Mouse (Mus musculus) lung, postnatal 0 days (tissue): ENCODE measurements around the gene 2300002M23Rik. TPM values are rescaled to one million over a fixed set of nuclear protein-coding genes. Genes with fewer than 3 reads are reported as not detected.
A peak's percentile ranks its signal among the peaks of the same experiment; 100 is the strongest.

ENCODE experiments used
- ATAC-seq: fragments of 200-750 bp; cut with Nextera tagmentation; 2 replicates; pipeline ENCODE4 v1.8.0; 2017; ENCODE audit warnings: moderate library complexity
- DNase-seq: peaks from one replicate; pipeline ENCODE4 v3.0.0-alpha.2; 2016; ENCODE audit warnings: low spot score
- H3K27ac ChIP-seq: fragments of 300-500 bp; sonication (generic); 2 replicates; pipeline ENCODE4 v1.5.1; 2014; ENCODE audit warnings: antibody characterized with exemption, mild to moderate bottlenecking, low read length, mixed read lengths
- H3K27me3 ChIP-seq: fragments of 300-500 bp; sonication (generic); replicated peaks from 2 replicates; pipeline ENCODE4 v1.6.1; 2014; ENCODE audit warnings: low read length, mixed read lengths; ENCODE audit not compliant: insufficient read depth
- H3K36me3 ChIP-seq: fragments of 300-500 bp; sonication (generic); 2 replicates; pipeline ENCODE4 v1.6.1; 2014; ENCODE audit warnings: low read length, mixed read lengths; ENCODE audit not compliant: insufficient read depth
- H3K4me1 ChIP-seq: fragments of 300-500 bp; sonication (generic); 2 replicates; pipeline ENCODE4 v1.6.1; 2014; ENCODE audit warnings: antibody characterized with exemption, low read depth, low read length, mixed read lengths; ENCODE audit not compliant: insufficient read depth
- H3K4me2 ChIP-seq: fragments of 300-500 bp; sonication (generic); replicated peaks from 2 replicates; pipeline ENCODE4 v1.6.1; 2014; ENCODE audit warnings: low read depth, mild to moderate bottlenecking, low read length, moderate library complexity, mixed read lengths
- H3K4me3 ChIP-seq: fragments of 300-500 bp; sonication (generic); 2 replicates; pipeline ENCODE4 v1.5.1; 2014; ENCODE audit warnings: low read depth, low read length
- H3K9ac ChIP-seq: fragments of 300-500 bp; sonication (generic); replicated peaks from 2 replicates; pipeline ENCODE4 v1.6.1; 2014; ENCODE audit warnings: low read depth, mild to moderate bottlenecking
- H3K9me3 ChIP-seq: fragments of 300-500 bp; sonication (generic); 2 replicates; pipeline ENCODE4 v1.6.1; 2016; ENCODE audit warnings: low read length, mixed read lengths
- CTCF ChIP-seq: IDR thresholded peaks from 2 replicates; pipeline ENCODE4 v1.5.1; 2016; ENCODE audit warnings: antibody characterized with exemption, mild to moderate bottlenecking
- EP300 ChIP-seq: IDR thresholded peaks from 2 replicates; pipeline ENCODE4 v1.6.1; 2016; ENCODE audit warnings: antibody characterized with exemption, mild to moderate bottlenecking, control low read depth
- WGBS: fragments of 180-500 bp; shearing (Covaris S2); extraction: QIAGEN DNeasy Blood & Tissue Kit; methylation state at CpG from one replicate; pipeline ENCODE4 v1.1.7; 2014; 5-methylcytosine and 5-hydroxymethylcytosine counted together
- polyA plus RNA-seq: library from polyadenylated mRNA; unstranded; fragments of >200 nt; fragmentation: Nextera tagmentation; extraction: Ambion mirVana; gene quantifications from 2 replicates; pipeline ENCODE4 v1.2.1, GENCODE M21; 2015

Gene 2300002M23Rik
- polyA plus RNA-seq, 1 experiment from 2014 or later: not detected

DNA sequence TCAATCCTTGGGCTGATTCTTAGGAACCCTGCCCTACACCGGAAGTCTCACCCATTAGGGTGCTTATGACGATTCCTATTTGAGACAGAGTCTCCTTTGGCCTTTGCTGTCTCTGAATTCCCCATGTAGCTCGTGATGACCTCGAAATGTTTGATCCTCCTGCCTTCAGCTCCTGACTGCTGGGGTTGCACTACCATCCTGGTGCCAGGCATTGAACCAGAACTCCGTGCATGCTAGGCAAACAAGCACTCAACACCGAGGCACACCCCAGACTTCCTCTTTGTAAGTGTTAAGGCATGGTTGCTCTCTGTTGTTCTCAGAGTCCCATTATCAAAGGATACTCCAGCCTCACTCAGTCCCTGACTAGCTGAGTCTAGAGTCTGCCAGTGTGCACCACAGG is 23.2 kb upstream of the 2300002M23Rik start:
- H3K27me3 ChIP-seq: no peaks in the 10 kb centered on the region
- DNase-seq (no peak), ATAC-seq (no peak)
- peaks cover 9% of the 10 kb centered on the region for H3K4me1 ChIP-seq
- H3K36me3 ChIP-seq: no peaks in the 10 kb centered on the region
- no peaks in the 10 kb centered on the region for H3K9me3 ChIP-seq
- no peak overlapping the region for H3K9ac ChIP-seq
- TF ChIP-seq CTCF (no peak), EP300 (no peak)
- 54% methylated on average over 6 of the region's 6 CpGs for WGBS
- H3K27ac ChIP-seq: no peak overlapping the region
- H3K4me3 ChIP-seq: no peak overlapping the region
- no peak overlapping the region for H3K4me2 ChIP-seq

DNA sequence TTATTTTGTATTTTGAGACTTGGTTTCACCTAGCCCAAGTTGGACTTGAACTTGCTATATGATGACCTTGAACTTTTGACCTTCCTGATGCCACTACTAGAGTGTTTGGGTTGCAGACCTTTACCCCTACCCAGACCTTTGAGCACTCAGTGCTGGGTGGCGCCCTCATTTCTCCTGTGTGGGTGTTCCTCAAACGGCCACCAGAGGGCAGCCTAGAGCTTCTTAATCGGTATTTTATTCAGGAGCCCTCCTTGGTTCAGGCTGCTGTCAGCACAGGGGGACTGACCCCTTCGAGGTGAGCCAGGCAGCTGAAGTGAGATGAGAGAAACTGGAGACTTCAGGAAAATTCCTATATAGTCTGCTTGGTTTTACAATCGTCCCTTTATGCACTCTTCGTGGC is 22.6 kb upstream of the 2300002M23Rik start:
- DNase-seq: peak; percentile 32
- Histone ChIP-seq H3K9me3 (no peaks in the 10 kb centered on the region), H3K4me1 (peaks cover 11% of the 10 kb centered on the region), H3K27me3 (no peaks in the 10 kb centered on the region), H3K9ac (no peak overlapping the region), H3K4me2 (no peak overlapping the region), H3K36me3 (no peaks in the 10 kb centered on the region), H3K4me3 (no peak overlapping the region), H3K27ac (no peak overlapping the region)
- 28% methylated on average over 6 of the region's 6 CpGs for WGBS
- no peak for TF ChIP-seq EP300
- TF ChIP-seq CTCF: peak; percentile 79
- ATAC-seq: 0 out of 2 replicates have a peak, but pooled peaks have one; percentile 10

DNA sequence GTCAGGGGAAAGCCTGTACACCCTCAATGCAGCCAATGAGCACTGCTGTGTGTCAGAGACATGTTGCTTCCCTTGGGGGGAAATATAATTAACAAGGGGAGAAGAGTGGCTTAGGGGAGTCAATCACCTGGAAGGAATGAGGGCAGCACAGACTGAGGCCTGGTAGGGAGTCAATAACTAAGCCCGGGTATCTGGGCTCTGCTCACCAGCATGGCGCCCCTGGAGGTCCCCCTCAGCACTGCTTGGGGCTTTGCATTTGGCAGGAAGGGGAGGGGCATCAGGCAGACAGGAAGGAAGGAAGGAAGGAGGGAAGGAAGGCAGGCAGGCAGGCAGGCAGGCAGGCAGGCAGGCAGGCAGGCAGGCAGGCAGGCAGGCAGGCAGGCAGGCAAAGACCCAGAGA is 19.8 kb upstream of the 2300002M23Rik start:
- 70% methylated on average over 1 of the region's 2 CpGs for WGBS
- TF ChIP-seq EP300 (no peak), CTCF (no peak)
- H3K36me3 ChIP-seq: no peaks in the 10 kb centered on the region
- H3K9me3 ChIP-seq: no peaks in the 10 kb centered on the region
- no peaks in the 10 kb centered on the region for H3K27me3 ChIP-seq
- no peak overlapping the region for H3K4me2 ChIP-seq
- H3K4me1 ChIP-seq: peaks cover 16% of the 10 kb centered on the region
- H3K27ac ChIP-seq: no peak overlapping the region
- H3K9ac ChIP-seq: no peak overlapping the region
- DNase-seq: no peak
- ATAC-seq: no peak
- no peak overlapping the region for H3K4me3 ChIP-seq

DNA sequence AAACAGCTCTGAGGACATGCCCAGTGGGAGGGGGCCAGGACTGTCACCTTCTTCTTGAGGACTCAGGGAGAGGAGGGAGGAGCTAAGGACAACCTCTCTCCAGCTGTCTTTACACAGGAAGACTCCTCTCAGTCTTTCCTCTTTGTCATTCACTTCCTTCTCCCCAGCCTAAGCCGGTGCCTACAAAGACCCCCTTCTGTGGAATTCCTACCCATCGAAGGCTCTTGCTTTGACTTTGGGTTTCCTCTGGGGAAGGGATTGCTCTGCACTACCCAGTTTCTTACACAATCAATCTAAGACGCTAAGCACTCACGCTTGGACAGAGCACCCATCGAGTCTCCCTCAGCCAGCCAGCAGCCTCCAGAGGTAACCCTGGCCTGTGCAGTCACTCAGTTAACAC is 18.6 kb upstream of the 2300002M23Rik start:
- Histone ChIP-seq H3K27me3 (no peaks in the 10 kb centered on the region), H3K4me3 (no peak overlapping the region), H3K4me1 (peaks cover 16% of the 10 kb centered on the region), H3K9me3 (no peaks in the 10 kb centered on the region), H3K4me2 (no peak overlapping the region), H3K27ac (peak overlapping the region; percentile 66), H3K36me3 (no peaks in the 10 kb centered on the region), H3K9ac (no peak overlapping the region)
- peak; percentile 25 for DNase-seq
- TF ChIP-seq EP300: no peak
- no peak for TF ChIP-seq CTCF
- no peak for ATAC-seq
- 15% methylated on average over 5 of the region's 5 CpGs for WGBS

GRCm38 (mm10) chr17:35549437-35550142 is 17.7 kb upstream of the 2300002M23Rik start:
- ATAC-seq (peak; percentile 89), DNase-seq (peak; percentile 86)
- Histone ChIP-seq H3K27ac (peak overlapping the region; percentile 70), H3K36me3 (no peaks in the 10 kb centered on the region), H3K9me3 (no peaks in the 10 kb centered on the region), H3K4me2 (peak overlapping the region; percentile 32), H3K4me3 (no peak overlapping the region), H3K27me3 (no peaks in the 10 kb centered on the region), H3K4me1 (peaks cover 13% of the 10 kb centered on the region), H3K9ac (no peak overlapping the region)
- WGBS: 23% methylated on average over 15 of the region's 15 CpGs
- TF ChIP-seq EP300 (no peak), CTCF (no peak)

GRCm38 (mm10) chr17:35550143-35550494 is 17.1 kb upstream of the 2300002M23Rik start:
- Histone ChIP-seq H3K4me1 (peaks cover 13% of the 10 kb centered on the region), H3K4me2 (no peak overlapping the region), H3K27me3 (no peaks in the 10 kb centered on the region), H3K9ac (no peak overlapping the region), H3K4me3 (no peak overlapping the region), H3K36me3 (no peaks in the 10 kb centered on the region), H3K9me3 (no peaks in the 10 kb centered on the region), H3K27ac (peak overlapping the region; percentile 70)
- ATAC-seq (no peak), DNase-seq (no peak)
- WGBS: 97% methylated on average over 4 of the region's 4 CpGs
- TF ChIP-seq CTCF: peak; percentile 35; the same call in 1 of the 2 replicates
- no peak for TF ChIP-seq EP300
